Mouse (Mus musculus): ENCODE measurements around the gene Vasp.
"Not testable (repeated sequence)": the region's sequence is repeated elsewhere in the genome, so short reads cannot be mapped to it uniquely, and the experiment has no call there.

DNA sequence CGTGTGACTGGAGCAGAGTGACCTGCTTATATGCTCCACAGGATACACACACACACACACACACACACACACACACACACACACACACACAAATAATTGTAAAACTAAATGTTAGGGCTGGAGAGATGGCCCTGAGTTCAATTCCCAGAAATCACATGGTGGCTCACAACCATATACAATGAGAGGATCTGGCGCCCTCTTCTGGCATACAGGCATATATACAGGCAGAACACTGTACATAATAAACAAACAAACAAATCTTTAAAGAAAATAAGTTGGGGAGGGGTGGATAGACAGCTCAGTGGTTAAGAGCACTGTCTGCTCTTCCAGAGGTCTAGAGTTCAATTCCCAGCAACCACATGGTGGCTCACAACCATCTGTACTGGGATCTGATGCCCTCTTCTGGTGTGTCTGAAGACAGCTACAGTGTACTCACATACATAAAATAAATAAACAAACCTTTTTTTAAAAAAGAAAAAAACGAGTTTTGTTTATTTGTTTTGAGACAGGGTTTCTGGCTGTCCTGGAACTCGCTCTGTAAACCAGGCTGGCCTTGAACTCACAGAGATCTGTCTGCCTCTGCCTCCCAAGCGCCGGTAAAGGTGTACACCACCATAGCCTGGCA lies 10.2 kb upstream of the Vasp start:
- not testable (repeated sequence) for TF ChIP-seq CTCF (IDR thresholded peaks at IDR 0.05; ENCODE audit: borderline replicate concordance, control insufficient read depth, extremely low read depth, insufficient read depth, low read length, poor library complexity); POLR2A (IDR thresholded peaks at IDR 0.05; ENCODE audit: control insufficient read depth, extremely low read depth, insufficient read depth, low read length, poor library complexity)

Data from thymus, adult 2 months (tissue).